18 mouse cellular contexts compared by ENCODE assay signal in genomic region chr1:72600778-72601177, GRCm38 (mm10). TPM values are rescaled to one million over a fixed set of nuclear protein-coding genes. Genes with fewer than 3 reads are reported as not detected.
DNase-seq lines count a peak whose midpoint lies in the region; ATAC-seq and TF ChIP-seq lines count a peak whose summit lies in the region.
"Had no signal": no experiment of that assay in that cellular context is flagged by ENCODE, and none has a peak within 500 bp of the region (broad histone marks: within the 10 kb centered on the region; RNA-seq: fewer than 3 reads in every experiment).

No protein-coding gene starts in this region.

- H3K9ac ChIP-seq in forebrain, postnatal 0 days, result no peak overlapping the region
- no peak overlapping the region for H3K9ac ChIP-seq in forebrain, embryonic 16.5 days (replicated peaks; ENCODE audit: low read depth, low read length)
- no peak overlapping the region for H3K9ac ChIP-seq in midbrain, embryonic 13.5 days (replicated peaks)
- H3K9ac ChIP-seq in midbrain, postnatal 0 days (replicated peaks; ENCODE audit: low read length, poor library complexity, severe bottlenecking), result no peak overlapping the region
- H3K9ac ChIP-seq: liver, embryonic 12.5 days; midbrain, embryonic 15.5 days; stomach, embryonic 15.5 days had no signal

- intact Hi-C loops in heart, postnatal 36 days (cut with DNase I), result no loop called here

- peaks cover 69% of the 10 kb centered on the region for H3K36me3 ChIP-seq in forebrain, postnatal 0 days (ENCODE audit: insufficient read depth)
- H3K36me3 ChIP-seq in forebrain, embryonic 16.5 days (ENCODE audit: control insufficient read depth, insufficient read depth), result peaks cover 11% of the 10 kb centered on the region; the same call in 1 of the 2 replicates
- peaks cover 78% of the 10 kb centered on the region for H3K36me3 ChIP-seq in midbrain, embryonic 13.5 days
- peaks cover 58% of the 10 kb centered on the region for H3K36me3 ChIP-seq in midbrain, postnatal 0 days (ENCODE audit: insufficient read depth, low read length)

- H3K27ac ChIP-seq in forebrain, postnatal 0 days (ENCODE audit: low read depth, low read length), result no peak overlapping the region
- no peak overlapping the region for H3K27ac ChIP-seq in forebrain, embryonic 16.5 days (ENCODE audit: low read length)
- H3K27ac ChIP-seq in midbrain, embryonic 13.5 days, result no peak overlapping the region
- H3K27ac ChIP-seq in midbrain, postnatal 0 days (ENCODE audit: low read depth, low read length), result no peak overlapping the region
- H3K27ac ChIP-seq: liver, embryonic 12.5 days; midbrain, embryonic 15.5 days; stomach, embryonic 15.5 days had no signal

- H3K4me2 ChIP-seq in forebrain, postnatal 0 days (ENCODE audit: low read depth), result no peak overlapping the region
- no peak overlapping the region for H3K4me2 ChIP-seq in forebrain, embryonic 16.5 days (ENCODE audit: low read length)
- no peak overlapping the region for H3K4me2 ChIP-seq in midbrain, embryonic 13.5 days (replicated peaks)
- H3K4me2 ChIP-seq in midbrain, postnatal 0 days (ENCODE audit: low read depth, low read length, poor library complexity, severe bottlenecking), result no peak overlapping the region
- H3K4me2 ChIP-seq: liver, embryonic 12.5 days; midbrain, embryonic 15.5 days; stomach, embryonic 15.5 days had no signal

- H3K9me3 ChIP-seq in forebrain, postnatal 0 days (ENCODE audit: low read length), result no peaks in the 10 kb centered on the region
- no peaks in the 10 kb centered on the region for H3K9me3 ChIP-seq in forebrain, embryonic 16.5 days (ENCODE audit: control insufficient read depth, low read length)
- no peaks in the 10 kb centered on the region for H3K9me3 ChIP-seq in midbrain, embryonic 13.5 days
- H3K9me3 ChIP-seq in midbrain, postnatal 0 days (ENCODE audit: low read length), result no peaks in the 10 kb centered on the region
- H3K9me3 ChIP-seq: liver, embryonic 12.5 days; megakaryocyte, embryonic 14.5 days; midbrain, embryonic 15.5 days; stomach, embryonic 15.5 days had no signal

- H3K27me3 ChIP-seq in forebrain, postnatal 0 days (ENCODE audit: insufficient read depth, low read length), result no peaks in the 10 kb centered on the region
- H3K27me3 ChIP-seq in forebrain, embryonic 16.5 days (replicated peaks; ENCODE audit: control insufficient read depth, insufficient read depth, low read length), result no peaks in the 10 kb centered on the region
- no peaks in the 10 kb centered on the region for H3K27me3 ChIP-seq in midbrain, embryonic 13.5 days
- no peaks in the 10 kb centered on the region for H3K27me3 ChIP-seq in midbrain, postnatal 0 days (ENCODE audit: insufficient read depth, low read length)
- H3K27me3 ChIP-seq: liver, embryonic 12.5 days; megakaryocyte, embryonic 14.5 days; midbrain, embryonic 15.5 days; stomach, embryonic 15.5 days had no signal

- WGBS in forebrain, postnatal 0 days, result 71% methylated on average over 5 of the region's 5 CpGs
- 84% methylated on average over 5 of the region's 5 CpGs for WGBS in forebrain, embryonic 16.5 days
- WGBS in midbrain, embryonic 13.5 days, result 96% methylated on average over 5 of the region's 5 CpGs
- WGBS in midbrain, postnatal 0 days, result 85% methylated on average over 5 of the region's 5 CpGs

- no peak overlapping the region for H3K4me3 ChIP-seq in forebrain, postnatal 0 days (ENCODE audit: low read depth, low read length)
- H3K4me3 ChIP-seq in forebrain, embryonic 16.5 days (replicated peaks; ENCODE audit: low read length), result no peak overlapping the region
- no peak overlapping the region for H3K4me3 ChIP-seq in midbrain, embryonic 13.5 days (replicated peaks)
- H3K4me3 ChIP-seq in midbrain, postnatal 0 days (ENCODE audit: low read depth, low read length), result no peak overlapping the region
- H3K4me3 ChIP-seq: liver, embryonic 12.5 days; megakaryocyte, embryonic 14.5 days; midbrain, embryonic 15.5 days; stomach, embryonic 15.5 days had no signal

- 0 out of 2 replicates have a peak, but pooled peaks have one; percentile 11 for ATAC-seq in forebrain, postnatal 0 days
- ATAC-seq in forebrain, embryonic 16.5 days, result no peak
- 0 out of 2 replicates have a peak, but pooled peaks have one; percentile 20 for ATAC-seq in midbrain, embryonic 13.5 days
- no peak for ATAC-seq in midbrain, postnatal 0 days (ENCODE audit: low FRiP score)
- no peak for ATAC-seq in CD4-positive, CD25-positive, alpha-beta regulatory T cell, adult 4 months
- ATAC-seq in erythroblast, adult 5-6 weeks (replicated peaks; ENCODE audit: low FRiP score, poor library complexity, severe bottlenecking), result no peak
- ATAC-seq: liver, embryonic 12.5 days; midbrain, embryonic 15.5 days had no signal

- DNase-seq in forebrain, postnatal 0 days, result no peak
- peak; percentile 38 for DNase-seq in heart, adult 8-10 months (ENCODE audit: low spot score)
- no peak for DNase-seq in heart, postnatal 36 days
- no peak for DNase-seq in midbrain, postnatal 0 days (ENCODE audit: low spot score)
- DNase-seq: adrenal gland, postnatal 36 days; cerebellum, adult 18-20 months; kidney, adult 18-20 months; kidney, postnatal 36 days; lung, adult 2 months; thymus, adult 2 months had no signal

- no peaks in the 10 kb centered on the region for H3K4me1 ChIP-seq in forebrain, postnatal 0 days (ENCODE audit: insufficient read depth)
- H3K4me1 ChIP-seq in forebrain, embryonic 16.5 days (replicated peaks; ENCODE audit: control insufficient read depth, insufficient read depth, low read length), result peaks cover 10% of the 10 kb centered on the region
- no peaks in the 10 kb centered on the region for H3K4me1 ChIP-seq in midbrain, embryonic 13.5 days (replicated peaks)
- no peaks in the 10 kb centered on the region for H3K4me1 ChIP-seq in midbrain, postnatal 0 days (ENCODE audit: insufficient read depth, low read length)
- H3K4me1 ChIP-seq: liver, embryonic 12.5 days; megakaryocyte, embryonic 14.5 days; midbrain, embryonic 15.5 days had no signal

- no peak for TF ChIP-seq CTCF in forebrain, postnatal 0 days (IDR thresholded peaks at IDR 0.05; ENCODE audit: low read depth)
- TF ChIP-seq CTCF in midbrain, postnatal 0 days (IDR thresholded peaks at IDR 0.05), result no peak

RNA-seq across cellular contexts. Expression of gene Smarcal1, which starts 17.7 kb away (rescaled TPM):
- 40.9 and 43.7 TPM in 2 replicates for total RNA-seq in forebrain, postnatal 0 days (2014; rRNA removed)
- 16.2 and 19.0 TPM in 2 replicates for polyA plus RNA-seq in forebrain, postnatal 0 days (2015; fragmentation: Nextera tagmentation; extraction: Ambion mirVana)
- polyA plus RNA-seq in forebrain, embryonic 16.5 days (2015; fragmentation: Nextera tagmentation; extraction: Ambion mirVana), result 29.2 and 31.4 TPM in 2 replicates
- 10 to 100 TPM; 28.2 to 32.2 (median 29.4) TPM for total RNA-seq in heart, adult 8-10 months (2022)
- total RNA-seq in heart, postnatal 36 days (2021), result 10 to 100 TPM; 24.2 to 26.8 TPM
- 25.1 and 29.8 TPM in 2 replicates for polyA plus RNA-seq in midbrain, embryonic 13.5 days (2015; fragmentation: Nextera tagmentation; extraction: Ambion mirVana)
- total RNA-seq in midbrain, postnatal 0 days (2014; rRNA removed), result 42.5 and 49.5 TPM in 2 replicates
- 21.6 and 21.8 TPM in 2 replicates for polyA plus RNA-seq in midbrain, postnatal 0 days (2015; fragmentation: Nextera tagmentation; extraction: Ambion mirVana)
- 10 to 100 TPM; 13.9 to 21.5 TPM for polyA plus RNA-seq in CD4-positive, CD25-positive, alpha-beta regulatory T cell, adult 4 months (2017; shearing (Covaris generic))
- 6.1 and 14.0 TPM in 2 replicates for total RNA-seq in erythroblast, adult 5-6 weeks (2015; ENCODE audit: low replicate concordance)
- 6.6 and 10.5 TPM in 2 replicates for total RNA-seq in erythroblast, adult 5-6 weeks (2017; ENCODE audit: low replicate concordance)

Comparison
In these comparisons a context has a peak if more than half of its experiments do, and no peak if none do; other contexts are left out.
1. ATAC-seq: peak in forebrain, postnatal 0 days (single experiment) and midbrain, embryonic 13.5 days (single experiment); none in forebrain, embryonic 16.5 days (single experiment), midbrain, postnatal 0 days (single experiment), CD4-positive, CD25-positive, alpha-beta regulatory T cell, adult 4 months (single experiment) and erythroblast, adult 5-6 weeks (single experiment).